Mouse (Mus musculus): Measurements from ENCODE around the gene Hist2h2aa1. TPM values are rescaled to one million over a fixed set of nuclear protein-coding genes. Genes with fewer than 3 reads are reported as not detected.
A peak's percentile ranks its signal among the peaks of the same experiment; 100 is the strongest.

The Hist2h2aa1 gene
- polyA plus RNA-seq, 1 experiment from 2014 or later, result 107 TPM

GRCm38 (mm10) chr3:96228828-96229227, 16.5 kb upstream of the Hist2h2aa1 start:
- TF ChIP-seq CTCF (IDR thresholded peaks at IDR 0.05; ENCODE audit: low read depth), result no peak
- TF ChIP-seq EP300 (IDR thresholded peaks at IDR 0.05; ENCODE audit: low read depth), result no peak
- Histone ChIP-seq H3K9ac (replicated peaks) (no peak overlapping the region), H3K36me3 (replicated peaks; ENCODE audit: insufficient read depth, low read length) (no peaks in the 10 kb centered on the region), H3K4me3 (ENCODE audit: low read depth, low read length) (no peak overlapping the region), H3K4me2 (ENCODE audit: low read depth, low read length) (no peak overlapping the region), H3K4me1 (ENCODE audit: insufficient read depth) (peaks cover 17% of the 10 kb centered on the region), H3K9me3 (ENCODE audit: low read length) (no peaks in the 10 kb centered on the region), H3K27me3 (ENCODE audit: insufficient read depth, low read length) (no peaks in the 10 kb centered on the region), H3K27ac (ENCODE audit: low read depth) (no peak overlapping the region)
- DNase-seq, result no peak
- WGBS (ENCODE audit: insufficient replicate concordance), result 59% methylated on average over 2 of the region's 2 CpGs
- no peak for ATAC-seq

- Histone ChIP-seq H3K4me2 (ENCODE audit: low read depth, low read length) (no peak overlapping the region), H3K4me3 (ENCODE audit: low read depth, low read length) (no peak overlapping the region), H3K27ac (ENCODE audit: low read depth) (no peak overlapping the region), H3K4me1 (ENCODE audit: insufficient read depth) (peaks cover 3% of the 10 kb centered on the region), H3K9ac (replicated peaks) (no peak overlapping the region), H3K36me3 (replicated peaks; ENCODE audit: insufficient read depth, low read length) (no peaks in the 10 kb centered on the region), H3K9me3 (ENCODE audit: low read length) (no peaks in the 10 kb centered on the region), H3K27me3 (ENCODE audit: insufficient read depth, low read length) (no peaks in the 10 kb centered on the region)
- no peak for ATAC-seq
- TF ChIP-seq EP300 (IDR thresholded peaks at IDR 0.05; ENCODE audit: low read depth), result no peak
- no peak for TF ChIP-seq CTCF (IDR thresholded peaks at IDR 0.05; ENCODE audit: low read depth)
- DNase-seq, result no peak
- WGBS (ENCODE audit: insufficient replicate concordance), result 55% methylated on average over 2 of the region's 2 CpGs
These were observed 14.9 kb upstream of the Hist2h2aa1 start for GRCm38 (mm10) chr3:96230404-96230803.

- H3K4me2 ChIP-seq (ENCODE audit: low read depth, low read length), result no peak overlapping the region
- no peaks in the 10 kb centered on the region; the same call in 1 of the 2 replicates for H3K4me1 ChIP-seq (ENCODE audit: insufficient read depth)
- H3K36me3 ChIP-seq (replicated peaks; ENCODE audit: insufficient read depth, low read length), result no peaks in the 10 kb centered on the region
- H3K9me3 ChIP-seq (ENCODE audit: low read length), result no peaks in the 10 kb centered on the region
- 73% methylated on average over 4 of the region's 4 CpGs for WGBS (ENCODE audit: insufficient replicate concordance)
- DNase-seq (no peak), ATAC-seq (no peak)
- no peaks in the 10 kb centered on the region for H3K27me3 ChIP-seq (ENCODE audit: insufficient read depth, low read length)
- H3K9ac ChIP-seq (replicated peaks), result no peak overlapping the region
- no peak for TF ChIP-seq EP300 (IDR thresholded peaks at IDR 0.05; ENCODE audit: low read depth)
- no peak for TF ChIP-seq CTCF (IDR thresholded peaks at IDR 0.05; ENCODE audit: low read depth)
- no peak overlapping the region for H3K27ac ChIP-seq (ENCODE audit: low read depth)
- no peak overlapping the region for H3K4me3 ChIP-seq (ENCODE audit: low read depth, low read length)
These were observed 14.2 kb upstream of the Hist2h2aa1 start for GRCm38 (mm10) chr3:96230910-96231757.

- no peak for DNase-seq
- TF ChIP-seq CTCF (IDR thresholded peaks at IDR 0.05; ENCODE audit: low read depth), result no peak
- no peak for TF ChIP-seq EP300 (IDR thresholded peaks at IDR 0.05; ENCODE audit: low read depth)
- Histone ChIP-seq H3K9me3 (ENCODE audit: low read length) (no peaks in the 10 kb centered on the region), H3K4me1 (ENCODE audit: insufficient read depth) (peaks cover 2% of the 10 kb centered on the region; the same call in 1 of the 2 replicates), H3K27me3 (ENCODE audit: insufficient read depth, low read length) (no peaks in the 10 kb centered on the region), H3K4me2 (ENCODE audit: low read depth, low read length) (no peak overlapping the region), H3K36me3 (replicated peaks; ENCODE audit: insufficient read depth, low read length) (no peaks in the 10 kb centered on the region), H3K27ac (ENCODE audit: low read depth) (no peak overlapping the region), H3K9ac (replicated peaks) (no peak overlapping the region), H3K4me3 (ENCODE audit: low read depth, low read length) (no peak overlapping the region)
- ATAC-seq, result no peak
- WGBS (ENCODE audit: insufficient replicate concordance), result 43% methylated on average over 2 of the region's 2 CpGs
These were observed 13.6 kb upstream of the Hist2h2aa1 start for GRCm38 (mm10) chr3:96231758-96232120.

GRCm38 (mm10) chr3:96234914-96235313, 10.4 kb upstream of the Hist2h2aa1 start:
- ATAC-seq (no peak), DNase-seq (no peak)
- Histone ChIP-seq H3K27me3 (ENCODE audit: insufficient read depth, low read length) (no peaks in the 10 kb centered on the region), H3K9me3 (ENCODE audit: low read length) (no peaks in the 10 kb centered on the region), H3K4me2 (ENCODE audit: low read depth, low read length) (no peak overlapping the region), H3K27ac (ENCODE audit: low read depth) (no peak overlapping the region), H3K36me3 (replicated peaks; ENCODE audit: insufficient read depth, low read length) (no peaks in the 10 kb centered on the region), H3K4me3 (ENCODE audit: low read depth, low read length) (no peak overlapping the region), H3K4me1 (ENCODE audit: insufficient read depth) (peaks cover 16% of the 10 kb centered on the region), H3K9ac (replicated peaks) (no peak overlapping the region)
- WGBS (ENCODE audit: insufficient replicate concordance), result 79% methylated on average over 2 of the region's 2 CpGs
- TF ChIP-seq CTCF (IDR thresholded peaks at IDR 0.05; ENCODE audit: low read depth), result peak; percentile 34
- TF ChIP-seq EP300 (IDR thresholded peaks at IDR 0.05; ENCODE audit: low read depth), result no peak

DNA sequence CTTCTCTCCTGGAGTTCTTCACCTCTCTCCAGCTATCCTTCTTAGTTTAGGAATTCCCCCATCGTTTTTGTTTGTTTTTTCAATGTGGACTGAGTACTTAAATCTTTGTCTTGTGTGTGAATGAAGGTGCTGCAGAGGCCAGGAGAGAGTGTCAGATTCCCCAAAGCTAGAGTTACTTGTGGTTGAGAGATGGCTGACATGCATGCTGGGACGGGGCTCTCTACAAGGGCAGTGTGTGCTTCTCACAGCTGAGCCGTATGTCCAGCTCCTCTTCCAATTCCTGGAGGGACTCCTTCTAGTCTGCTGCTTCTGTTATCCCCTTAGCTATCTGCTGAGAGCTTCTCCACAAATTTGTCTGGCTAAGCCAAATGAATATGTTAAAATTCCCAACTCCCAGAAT, 9.5 kb upstream of the Hist2h2aa1 start:
- H3K27me3 ChIP-seq (ENCODE audit: insufficient read depth, low read length), result no peaks in the 10 kb centered on the region
- DNase-seq (no peak), ATAC-seq (no peak)
- no peak overlapping the region for H3K4me2 ChIP-seq (ENCODE audit: low read depth, low read length)
- no peaks in the 10 kb centered on the region for H3K36me3 ChIP-seq (replicated peaks; ENCODE audit: insufficient read depth, low read length)
- no peak overlapping the region for H3K27ac ChIP-seq (ENCODE audit: low read depth)
- no peak overlapping the region for H3K4me3 ChIP-seq (ENCODE audit: low read depth, low read length)
- H3K4me1 ChIP-seq (ENCODE audit: insufficient read depth), result peaks cover 18% of the 10 kb centered on the region
- H3K9ac ChIP-seq (replicated peaks), result no peak overlapping the region; the same call in 1 of the 2 replicates
- no peak for TF ChIP-seq CTCF (IDR thresholded peaks at IDR 0.05; ENCODE audit: low read depth)
- no peak for TF ChIP-seq EP300 (IDR thresholded peaks at IDR 0.05; ENCODE audit: low read depth)
- H3K9me3 ChIP-seq (ENCODE audit: low read length), result no peaks in the 10 kb centered on the region
- 72% methylated on average over 3 of the region's 3 CpGs for WGBS (ENCODE audit: insufficient replicate concordance)
